ENCODE assay signal across 8 mouse cellular contexts in genomic region chr1:167393281-167393680, GRCm38 (mm10). TPM values are rescaled to one million over a fixed set of nuclear protein-coding genes. Genes with fewer than 3 reads are reported as not detected.
DNase-seq lines count a peak whose midpoint lies in the region; ATAC-seq and TF ChIP-seq lines count a peak whose summit lies in the region.

No protein-coding gene starts in this region.

- TF ChIP-seq CTCF in kidney, postnatal 0 days (IDR thresholded peaks at IDR 0.05; ENCODE audit: low read depth) = peak; percentile 28

- peak; percentile 27 for DNase-seq in kidney, postnatal 0 days (ENCODE audit: low spot score)
- no peak for DNase-seq in kidney, postnatal 36 days
- DNase-seq in R1 (ENCODE audit: low read depth, low spot score) = peak; percentile 58
- peak; percentile 12 for DNase-seq in telencephalon, adult 2 months (ENCODE audit: low read depth, low spot score)
- no peak for DNase-seq in gastrocnemius, postnatal 25 days

- H3K4me1 ChIP-seq in kidney, postnatal 0 days (replicated peaks; ENCODE audit: insufficient read depth, low read length) = peaks cover 8% of the 10 kb centered on the region
- peaks cover 17% of the 10 kb centered on the region for H3K4me1 ChIP-seq in forebrain, embryonic 15.5 days
- H3K4me1 ChIP-seq in liver, embryonic 15.5 days (replicated peaks) = peaks cover 55% of the 10 kb centered on the region

- ATAC-seq in kidney, postnatal 0 days (replicated peaks; ENCODE audit: low FRiP score, low read depth) = peak; percentile 29
- ATAC-seq in forebrain, embryonic 15.5 days (replicated peaks) = peak; percentile 36
- ATAC-seq in liver, embryonic 15.5 days (ENCODE audit: insufficient read depth) = peak; percentile 55
- ATAC-seq in activated CD4-positive, CD25-positive, alpha-beta regulatory T cell, adult 4 months = no peak

- H3K9ac ChIP-seq in kidney, postnatal 0 days (ENCODE audit: low read depth, low read length) = peak overlapping the region; percentile 81
- peak overlapping the region; percentile 54 for H3K9ac ChIP-seq in forebrain, embryonic 15.5 days (replicated peaks)
- H3K9ac ChIP-seq in liver, embryonic 15.5 days = peak overlapping the region; percentile 83

- peak overlapping the region; percentile 72 for H3K4me3 ChIP-seq in kidney, postnatal 0 days (replicated peaks; ENCODE audit: low read depth, low read length)
- H3K4me3 ChIP-seq in forebrain, embryonic 15.5 days = peak overlapping the region; percentile 64
- H3K4me3 ChIP-seq in liver, embryonic 15.5 days (replicated peaks) = peak overlapping the region; percentile 79

- under 1% methylated on average over 15 of the region's 15 CpGs for WGBS in kidney, postnatal 0 days
- 2% methylated on average over 15 of the region's 15 CpGs for WGBS in forebrain, embryonic 15.5 days
- WGBS in liver, embryonic 15.5 days (ENCODE audit: insufficient replicate concordance) = under 1% methylated on average over 15 of the region's 15 CpGs

- no peaks in the 10 kb centered on the region for H3K36me3 ChIP-seq in kidney, postnatal 0 days (ENCODE audit: insufficient read depth, low read length)
- H3K36me3 ChIP-seq in forebrain, embryonic 15.5 days = no peaks in the 10 kb centered on the region
- H3K36me3 ChIP-seq in liver, embryonic 15.5 days (replicated peaks) = peaks cover 29% of the 10 kb centered on the region

- peak overlapping the region; percentile 93 for H3K4me2 ChIP-seq in kidney, postnatal 0 days (ENCODE audit: low read length)
- peak overlapping the region; percentile 80 for H3K4me2 ChIP-seq in forebrain, embryonic 15.5 days (replicated peaks)
- peak overlapping the region; percentile 79 for H3K4me2 ChIP-seq in liver, embryonic 15.5 days

- H3K27ac ChIP-seq in kidney, postnatal 0 days = no peak overlapping the region
- H3K27ac ChIP-seq in forebrain, embryonic 15.5 days (replicated peaks) = peak overlapping the region; percentile 84
- peak overlapping the region; percentile 93 for H3K27ac ChIP-seq in liver, embryonic 15.5 days (replicated peaks)

- no peaks in the 10 kb centered on the region for H3K27me3 ChIP-seq in kidney, postnatal 0 days (ENCODE audit: insufficient read depth, low read length)
- no peaks in the 10 kb centered on the region for H3K27me3 ChIP-seq in forebrain, embryonic 15.5 days
- H3K27me3 ChIP-seq in liver, embryonic 15.5 days = peaks cover 20% of the 10 kb centered on the region

- no peaks in the 10 kb centered on the region for H3K9me3 ChIP-seq in kidney, postnatal 0 days (replicated peaks; ENCODE audit: low read length)
- H3K9me3 ChIP-seq in forebrain, embryonic 15.5 days = no peaks in the 10 kb centered on the region
- H3K9me3 ChIP-seq in liver, embryonic 15.5 days (replicated peaks) = no peaks in the 10 kb centered on the region

RNA-seq across cellular contexts. Expression of gene Mgst3, which starts 0.4 kb away (rescaled TPM):
- 102 and 104 TPM in 2 replicates for polyA plus RNA-seq in kidney, postnatal 0 days (2015; fragmentation: Nextera tagmentation; extraction: Ambion mirVana)
- polyA plus RNA-seq in forebrain, embryonic 15.5 days (2015; fragmentation: Nextera tagmentation; extraction: Ambion mirVana) = 95.3 and 98.6 TPM in 2 replicates
- 392 and 404 TPM in 2 replicates for polyA plus RNA-seq in liver, embryonic 15.5 days (2015; fragmentation: Nextera tagmentation; extraction: Ambion mirVana)
- total RNA-seq in gastrocnemius, postnatal 25 days (2021) = 10 to 100 TPM; 84.7 to 94.2 TPM
- 1 to 10 TPM; 1.5 to 2.6 TPM for polyA plus RNA-seq in activated CD4-positive, CD25-positive, alpha-beta regulatory T cell, adult 4 months (2017; shearing (Covaris generic))

RNA-seq across cellular contexts. Expression of gene Aldh9a1, which starts 43.5 kb away (rescaled TPM):
- polyA plus RNA-seq in kidney, postnatal 0 days (2015; fragmentation: Nextera tagmentation; extraction: Ambion mirVana) = 54.3 and 64.6 TPM in 2 replicates
- polyA plus RNA-seq in forebrain, embryonic 15.5 days (2015; fragmentation: Nextera tagmentation; extraction: Ambion mirVana) = 26.4 and 29.5 TPM in 2 replicates
- polyA plus RNA-seq in liver, embryonic 15.5 days (2015; fragmentation: Nextera tagmentation; extraction: Ambion mirVana) = 72.7 and 75.1 TPM in 2 replicates
- 1 to 10 TPM; 2.4 to 2.8 TPM for total RNA-seq in gastrocnemius, postnatal 25 days (2021)
- polyA plus RNA-seq in activated CD4-positive, CD25-positive, alpha-beta regulatory T cell, adult 4 months (2017; shearing (Covaris generic)) = 10 to 100 TPM; 44.8 to 45.7 TPM

Comparison
In these comparisons a context has a peak if more than half of its experiments do, and no peak if none do; other contexts are left out.
1. DNase-seq: peak in kidney, postnatal 0 days (single experiment), R1 (single experiment) and telencephalon, adult 2 months (single experiment); none in kidney, postnatal 36 days (0 of 2) and gastrocnemius, postnatal 25 days (single experiment).
2. RNA of gene Mgst3, which starts 0.4 kb away (polyA plus RNA-seq): 392 to 404 TPM in liver, embryonic 15.5 days, 102 to 104 TPM in kidney, postnatal 0 days and 95.3 to 98.6 TPM in forebrain, embryonic 15.5 days; 1.5 to 2.6 TPM in activated CD4-positive, CD25-positive, alpha-beta regulatory T cell, adult 4 months; every median in the first group is over 10 times any median in the second.
3. Peak in every context shown above with its lines, with median percentiles within 50 percentile points of each other: H3K4me2 ChIP-seq, H3K4me3 ChIP-seq and H3K9ac ChIP-seq.